Mouse (Mus musculus) midbrain, embryonic 14.5 days (tissue): ENCODE data around the gene Pcx. TPM values are rescaled to one million over a fixed set of nuclear protein-coding genes. Genes with fewer than 3 reads are reported as not detected.

Experiments used
- ATAC-seq: fragments of 200-750 bp; cut with Nextera tagmentation; 2 replicates; pipeline ENCODE4 v1.8.0; 2017; ENCODE audit warnings: moderate number of reproducible peaks, moderate library complexity; ENCODE audit not compliant: low FRiP score, low TSS enrichment
- DNase-seq: peaks from one replicate; pipeline ENCODE4 v3.0.0-alpha.2; 2015
- H3K27ac ChIP-seq: fragments of 300-500 bp; sonication (generic); replicated peaks from 2 replicates; pipeline ENCODE4 v1.5.1; 2014; ENCODE audit warnings: mild to moderate bottlenecking, low read depth, low read length, moderate library complexity
- H3K27me3 ChIP-seq: fragments of 300-500 bp; sonication (generic); 2 replicates; pipeline ENCODE4 v1.6.1; 2014; ENCODE audit warnings: low read length, control low read depth, mixed read lengths; ENCODE audit not compliant: control insufficient read depth, insufficient read depth
- H3K36me3 ChIP-seq: fragments of 300-500 bp; sonication (generic); 2 replicates; pipeline ENCODE4 v1.6.1; 2014; ENCODE audit warnings: low read length, control low read depth; ENCODE audit not compliant: control insufficient read depth, insufficient read depth
- H3K4me1 ChIP-seq: fragments of 300-500 bp; sonication (generic); 2 replicates; pipeline ENCODE4 v1.6.1; 2014; ENCODE audit warnings: mild to moderate bottlenecking, antibody characterized with exemption, low read length, control low read depth; ENCODE audit not compliant: control insufficient read depth, insufficient read depth
- H3K4me2 ChIP-seq: fragments of 300-500 bp; sonication (generic); 2 replicates; pipeline ENCODE4 v1.6.1; 2014; ENCODE audit warnings: mild to moderate bottlenecking, low read length, moderate library complexity
- H3K4me3 ChIP-seq: fragments of 300-500 bp; sonication (generic); replicated peaks from 2 replicates; pipeline ENCODE4 v1.5.1; 2014; ENCODE audit warnings: low read depth, low read length
- H3K9ac ChIP-seq: fragments of 300-500 bp; sonication (generic); replicated peaks from 2 replicates; pipeline ENCODE4 v1.6.1; 2014; ENCODE audit warnings: mild to moderate bottlenecking, low read length, moderate library complexity
- H3K9me3 ChIP-seq: fragments of 300-500 bp; sonication (generic); 2 replicates; pipeline ENCODE4 v1.6.1; 2016; ENCODE audit warnings: low read length, control low read depth, mixed read lengths; ENCODE audit not compliant: control insufficient read depth
- WGBS: fragments of 180-500 bp; shearing (Covaris S2); extraction: QIAGEN DNeasy Blood & Tissue Kit; methylation state at CpG from one replicate; pipeline ENCODE4 v1.1.7; 2014; 5-methylcytosine and 5-hydroxymethylcytosine counted together
- polyA plus RNA-seq: library from polyadenylated mRNA; unstranded; fragments of >200 nt; fragmentation: Nextera tagmentation; extraction: Ambion mirVana; gene quantifications from 2 replicates; pipeline ENCODE4 v1.2.1, GENCODE M21; 2014

The Pcx gene
- polyA plus RNA-seq, 1 experiment from 2014 or later = 20.5 TPM

- 70% methylated on average over 3 of the region's 3 CpGs for WGBS
- no peak for DNase-seq
- H3K9ac ChIP-seq = no peak overlapping the region
- H3K4me1 ChIP-seq = 0 out of 2 replicates have a peak, but pooled peaks cover 5% of the 10 kb centered on the region
- H3K4me3 ChIP-seq = no peak overlapping the region
- H3K27ac ChIP-seq = no peak overlapping the region
- no peaks in the 10 kb centered on the region for H3K9me3 ChIP-seq
- H3K27me3 ChIP-seq = peaks cover 9% of the 10 kb centered on the region; the same call in 1 of the 2 replicates
- no peak for ATAC-seq
- H3K4me2 ChIP-seq = no peak overlapping the region
- no peaks in the 10 kb centered on the region for H3K36me3 ChIP-seq
These were observed 2.5 kb upstream of the Pcx start for GRCm38 (mm10) chr19:4507746-4508145.

GRCm38 (mm10) chr19:4511116-4511841 is 1.0 kb downstream of the Pcx start:
- Histone ChIP-seq H3K27ac (no peak overlapping the region), H3K9ac (no peak overlapping the region), H3K4me1 (0 out of 2 replicates have a peak, but pooled peaks cover 5% of the 10 kb centered on the region), H3K4me2 (peak overlapping the region; percentile 72), H3K4me3 (peak overlapping the region; percentile 64; the same call in 1 of the 2 replicates), H3K9me3 (no peaks in the 10 kb centered on the region), H3K36me3 (no peaks in the 10 kb centered on the region), H3K27me3 (peaks cover 9% of the 10 kb centered on the region; the same call in 1 of the 2 replicates)
- WGBS = 9% methylated on average over 13 of the region's 13 CpGs
- DNase-seq = no peak
- ATAC-seq = no peak

GRCm38 (mm10) chr19:4513236-4513858 is 3.1 kb downstream of the Pcx start:
- Histone ChIP-seq H3K9ac (no peak overlapping the region), H3K9me3 (no peaks in the 10 kb centered on the region), H3K4me1 (0 out of 2 replicates have a peak, but pooled peaks cover 5% of the 10 kb centered on the region), H3K27me3 (peaks cover 9% of the 10 kb centered on the region; the same call in 1 of the 2 replicates), H3K27ac (no peak overlapping the region), H3K4me3 (no peak overlapping the region), H3K4me2 (no peak overlapping the region), H3K36me3 (no peaks in the 10 kb centered on the region)
- DNase-seq = no peak
- no peak for ATAC-seq
- 74% methylated on average over 4 of the region's 4 CpGs for WGBS

DNA sequence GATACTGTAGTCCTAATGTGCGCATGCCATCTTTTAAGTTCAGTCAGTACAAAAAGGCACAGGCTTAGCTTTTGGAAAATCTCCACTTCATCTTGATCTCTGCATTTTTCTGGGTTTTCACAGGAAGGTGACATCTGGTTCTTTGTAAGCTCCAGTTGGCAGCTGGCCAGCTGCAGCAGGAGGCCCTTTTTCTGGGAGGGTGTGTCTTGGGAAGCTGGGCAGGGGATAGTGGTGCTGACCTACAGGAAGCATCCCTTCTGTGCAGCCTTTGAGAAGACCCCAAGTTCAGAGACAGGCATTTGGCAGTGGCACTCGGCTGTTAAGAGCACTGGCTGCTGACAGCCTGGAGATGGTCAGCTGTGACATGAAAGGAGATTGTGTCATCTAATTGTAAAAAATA is 5.5 kb downstream of the Pcx start:
- 53% methylated on average over 2 of the region's 2 CpGs for WGBS
- Histone ChIP-seq H3K27ac (0 out of 2 replicates have a peak overlapping the region, but pooled peaks have one; percentile 20), H3K27me3 (peaks cover 9% of the 10 kb centered on the region; the same call in 1 of the 2 replicates)

GRCm38 (mm10) chr19:4516288-4516687 is 6.0 kb downstream of the Pcx start:
- H3K27ac ChIP-seq = 0 out of 2 replicates have a peak overlapping the region, but pooled peaks have one; percentile 20
- no peaks in the 10 kb centered on the region for H3K36me3 ChIP-seq
- H3K4me1 ChIP-seq = no peaks in the 10 kb centered on the region
- no peaks in the 10 kb centered on the region for H3K9me3 ChIP-seq
- H3K27me3 ChIP-seq = 0 out of 2 replicates have a peak, but pooled peaks cover 4% of the 10 kb centered on the region
- DNase-seq (no peak), ATAC-seq (no peak)
- no peak overlapping the region for H3K4me2 ChIP-seq
- no peak overlapping the region for H3K9ac ChIP-seq
- 73% methylated on average over 2 of the region's 2 CpGs for WGBS
- no peak overlapping the region for H3K4me3 ChIP-seq

More for the DNA sequence above, 5.5 kb downstream of the Pcx start:
- H3K9me3 ChIP-seq = no peaks in the 10 kb centered on the region
- H3K36me3 ChIP-seq = no peaks in the 10 kb centered on the region
- DNase-seq (peak; percentile 56), ATAC-seq (no peak)
- no peak overlapping the region for H3K4me3 ChIP-seq
- H3K9ac ChIP-seq = no peak overlapping the region; the same call in 1 of the 2 replicates
- H3K4me2 ChIP-seq = no peak overlapping the region
- 0 out of 2 replicates have a peak, but pooled peaks cover 4% of the 10 kb centered on the region for H3K4me1 ChIP-seq

DNA sequence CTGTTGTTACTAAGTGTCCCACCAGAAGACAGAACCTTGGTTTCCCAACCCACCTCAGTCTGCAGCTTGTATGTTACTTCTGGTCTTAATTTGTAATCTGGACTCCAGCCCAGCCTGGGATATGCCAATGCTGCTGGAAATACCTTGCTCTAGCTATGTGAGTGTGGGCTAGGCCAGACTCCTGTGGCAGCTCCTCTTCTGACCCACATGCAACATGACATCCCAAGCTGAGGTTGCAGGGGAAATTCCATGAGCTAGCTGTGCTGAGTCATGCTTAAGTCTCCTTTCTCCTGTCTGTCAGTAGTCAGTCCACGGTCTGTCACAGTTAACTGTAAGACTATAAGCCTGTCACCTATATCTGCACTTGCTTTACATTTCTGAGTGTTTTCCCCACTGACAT is 7.2 kb downstream of the Pcx start:
- no peak overlapping the region for H3K27ac ChIP-seq
- no peaks in the 10 kb centered on the region for H3K27me3 ChIP-seq
- WGBS = 73% methylated on average over 1 of the region's 1 CpGs
- H3K36me3 ChIP-seq = no peaks in the 10 kb centered on the region
- H3K9me3 ChIP-seq = no peaks in the 10 kb centered on the region
- no peak overlapping the region for H3K4me2 ChIP-seq
- H3K4me3 ChIP-seq = no peak overlapping the region
- H3K4me1 ChIP-seq = no peaks in the 10 kb centered on the region
- no peak overlapping the region for H3K9ac ChIP-seq
- ATAC-seq = no peak
- no peak for DNase-seq

- ATAC-seq (no peak), DNase-seq (no peak)
- Histone ChIP-seq H3K27ac (no peak overlapping the region), H3K36me3 (no peaks in the 10 kb centered on the region), H3K9ac (no peak overlapping the region), H3K27me3 (no peaks in the 10 kb centered on the region), H3K4me3 (no peak overlapping the region), H3K9me3 (no peaks in the 10 kb centered on the region), H3K4me1 (no peaks in the 10 kb centered on the region), H3K4me2 (no peak overlapping the region)
- 90% methylated on average over 3 of the region's 3 CpGs for WGBS
These were observed 11.3 kb downstream of the Pcx start for GRCm38 (mm10) chr19:4521426-4522050.

DNA sequence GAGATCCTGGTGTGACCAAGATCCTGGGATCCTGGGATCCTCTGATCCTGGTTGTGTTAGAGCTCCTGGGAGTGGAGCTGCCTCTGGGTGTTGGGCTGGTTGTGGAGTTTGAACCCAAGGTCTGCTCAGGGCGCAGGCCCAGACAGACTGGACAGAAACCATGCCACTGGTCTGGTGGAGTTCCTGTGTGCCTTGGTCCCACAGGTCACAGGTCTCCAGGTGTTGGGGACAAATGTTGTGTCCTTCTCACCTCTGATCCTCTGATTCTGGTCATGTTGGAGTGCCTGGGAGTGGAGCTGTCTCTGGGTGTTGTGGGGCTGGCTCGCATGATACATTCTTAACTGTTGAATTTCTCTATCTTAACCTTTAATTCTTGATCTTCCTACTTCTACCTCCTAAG is 24.4 kb downstream of the Pcx start:
- Histone ChIP-seq H3K27me3 (no peaks in the 10 kb centered on the region), H3K36me3 (no peaks in the 10 kb centered on the region), H3K4me1 (no peaks in the 10 kb centered on the region), H3K27ac (no peak overlapping the region), H3K4me2 (no peak overlapping the region), H3K4me3 (no peak overlapping the region), H3K9ac (no peak overlapping the region), H3K9me3 (no peaks in the 10 kb centered on the region)
- no peak for ATAC-seq
- DNase-seq = no peak
- whole genome bisulfite sequencing = 93% methylated on average over 2 of the region's 2 CpGs
